Mouse (Mus musculus): ENCODE data around the gene Zfp652.
"Not testable (repeated sequence)": the region's sequence is repeated elsewhere in the genome, so short reads cannot be mapped to it uniquely, and the experiment has no call there.

Gene Zfp652

GRCm38 (mm10) chr11:95712563-95713224, at the start of gene Zfp652:
Gene Zfp652 (plus strand): TSS chr11:95712673.
- peak; percentile 95 for DNase-seq

GRCm38 (mm10) chr11:95666529-95667149, 45.8 kb upstream of the Zfp652 start, which contains the start of gene Phb:
Gene Phb (plus strand): TSS chr11:95666957.
- peak; percentile 94 for DNase-seq

- DNase-seq: peak; percentile 69
Measured at GRCm38 (mm10) chr11:95667177-95667576, 45.3 kb upstream of the Zfp652 start.

GRCm38 (mm10) chr11:95668086-95668485, 44.4 kb upstream of the Zfp652 start:
- DNase-seq: not testable (repeated sequence)

- DNase-seq: no peak
Measured at GRCm38 (mm10) chr11:95675498-95675897, 37.0 kb upstream of the Zfp652 start.

- peak; percentile 76 for DNase-seq
Measured at GRCm38 (mm10) chr11:95676307-95676706, 36.2 kb upstream of the Zfp652 start.

- DNase-seq: no peak
Measured at GRCm38 (mm10) chr11:95677925-95678701, 34.4 kb upstream of the Zfp652 start.

GRCm38 (mm10) chr11:95681995-95682601, 30.4 kb upstream of the Zfp652 start:
- no peak for DNase-seq

- DNase-seq: no peak
Measured at GRCm38 (mm10) chr11:95682946-95683345, 29.5 kb upstream of the Zfp652 start.

- peak; percentile 76 for DNase-seq
Measured at GRCm38 (mm10) chr11:95686031-95686430, 26.4 kb upstream of the Zfp652 start.

- DNase-seq: peak; percentile 70
Measured at GRCm38 (mm10) chr11:95687084-95687656, 25.3 kb upstream of the Zfp652 start.

GRCm38 (mm10) chr11:95688515-95688914, 24.0 kb upstream of the Zfp652 start:
- DNase-seq: peak; percentile 63

- DNase-seq: peak; percentile 81
Measured at GRCm38 (mm10) chr11:95688981-95689380, 23.5 kb upstream of the Zfp652 start.

GRCm38 (mm10) chr11:95689544-95689943, 22.9 kb upstream of the Zfp652 start:
- no peak for DNase-seq

GRCm38 (mm10) chr11:95698541-95698940, 13.9 kb upstream of the Zfp652 start:
- DNase-seq: no peak

GRCm38 (mm10) chr11:95700778-95701739, 11.4 kb upstream of the Zfp652 start:
- DNase-seq: peak; percentile 46

GRCm38 (mm10) chr11:95704032-95704969, 8.2 kb upstream of the Zfp652 start:
- no peak for DNase-seq

GRCm38 (mm10) chr11:95704970-95705330, 7.5 kb upstream of the Zfp652 start:
- no peak for DNase-seq

- no peak for DNase-seq
Measured at GRCm38 (mm10) chr11:95709534-95710040, 2.9 kb upstream of the Zfp652 start.

GRCm38 (mm10) chr11:95710478-95710877, 2.0 kb upstream of the Zfp652 start:
- DNase-seq: no peak
